Mouse (Mus musculus) layer of hippocampus, adult 8-10 months (tissue): ENCODE data around the gene Il22ra1. TPM values are rescaled to one million over a fixed set of nuclear protein-coding genes. Genes with fewer than 3 reads are reported as not detected.
"Not testable (repeated sequence)": the region's sequence is repeated elsewhere in the genome, so short reads cannot be mapped to it uniquely, and the experiment has no call there.

ENCODE experiments used
- DNase-seq, 2 experiments: peaks; one replicate each; pipeline ENCODE4 v3.0.0; 2022; ENCODE audit warnings: low spot score in 2 of 2
- total RNA-seq, 4 experiments: library from RNA; stranded (reverse); gene quantifications; 2 replicates each; pipeline ENCODE4 v1.2.4; 2022

The Il22ra1 gene
- under 1 TPM in 1 of 4 experiments, not detected in 3; 0.21 TPM for total RNA-seq

DNA sequence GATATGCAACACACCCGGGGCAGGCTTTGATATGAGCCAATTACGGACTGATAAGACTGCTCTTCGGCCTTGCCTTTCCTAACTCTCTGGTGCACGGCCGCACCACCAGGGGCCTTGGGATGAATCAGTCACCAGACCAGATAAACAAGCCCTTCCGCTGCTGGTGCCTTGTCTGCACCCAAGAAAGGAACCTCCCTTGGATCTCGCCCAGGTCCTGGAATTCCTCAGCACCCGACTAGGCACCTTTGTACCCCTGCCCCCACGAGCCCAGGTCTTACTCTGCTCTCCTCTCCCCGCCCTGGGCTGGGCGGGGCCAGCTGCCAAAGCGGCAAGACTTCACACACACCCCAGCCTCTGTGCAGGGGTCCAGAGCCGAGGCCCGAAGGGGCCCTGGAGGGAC is at the start of gene Il22ra1:
TSS of gene Il22ra1 (plus strand) at position 356 of the 400 bp plus-strand sequence.
- no peak for DNase-seq

DNA sequence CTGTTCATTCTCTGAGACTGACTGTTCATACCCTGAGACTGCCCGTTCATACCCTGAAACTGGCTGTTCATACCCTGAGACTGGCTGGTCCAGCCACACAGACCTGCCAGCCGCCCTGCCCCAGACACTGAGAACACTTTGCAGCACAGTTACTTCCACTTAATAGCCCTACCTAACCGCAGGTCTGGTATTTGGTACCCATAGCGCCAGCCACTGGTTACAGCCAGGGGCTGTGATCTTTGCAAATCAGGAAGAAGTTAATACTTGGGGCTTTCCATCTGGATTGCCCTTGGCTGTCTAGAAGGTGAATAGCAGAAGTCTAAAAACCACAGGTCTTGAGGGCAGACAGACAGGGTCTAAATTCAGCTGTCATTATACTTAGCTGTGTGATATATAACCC is 48.7 kb upstream of the Il22ra1 start:
- no peak for DNase-seq

DNA sequence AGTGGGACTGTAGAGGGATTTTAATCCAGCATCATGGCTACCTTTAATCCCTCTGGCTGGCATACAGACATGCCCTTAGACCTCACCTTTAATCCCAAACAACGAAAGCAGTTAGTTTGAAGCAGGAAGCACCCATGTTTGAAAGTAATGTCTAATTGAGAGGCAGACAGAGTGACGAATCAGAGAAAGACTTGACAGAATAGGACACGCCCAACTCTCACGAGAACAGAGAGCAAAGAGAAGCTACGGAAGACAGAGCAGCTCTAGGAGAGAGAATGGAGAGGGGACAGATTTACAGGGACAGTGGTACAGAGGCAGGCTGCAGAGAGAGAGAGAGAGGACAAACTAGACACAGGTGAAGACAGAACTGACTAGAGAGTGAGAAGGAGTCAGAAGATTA is 46.2 kb upstream of the Il22ra1 start:
- no peak for DNase-seq

DNA sequence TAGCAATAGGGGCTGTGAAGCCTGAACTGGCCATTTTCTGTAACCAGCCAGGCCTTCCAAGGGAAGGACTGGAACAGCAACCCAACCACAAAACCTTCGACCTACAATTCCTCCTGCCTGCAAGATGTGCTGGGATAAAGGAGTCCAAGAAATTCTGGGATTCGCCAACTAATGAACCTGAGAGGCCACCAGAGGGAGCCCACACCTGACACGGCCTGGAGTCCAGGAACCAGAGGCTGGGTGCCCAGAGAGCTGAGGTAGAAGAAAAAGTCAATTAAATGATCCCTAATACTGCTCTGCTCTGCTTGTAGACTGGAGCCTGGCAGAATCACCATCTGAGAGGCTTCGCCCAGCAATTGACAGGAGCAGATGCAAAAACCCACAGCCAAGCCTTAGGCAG is 44.4 kb upstream of the Il22ra1 start:
- no peak for DNase-seq

DNA sequence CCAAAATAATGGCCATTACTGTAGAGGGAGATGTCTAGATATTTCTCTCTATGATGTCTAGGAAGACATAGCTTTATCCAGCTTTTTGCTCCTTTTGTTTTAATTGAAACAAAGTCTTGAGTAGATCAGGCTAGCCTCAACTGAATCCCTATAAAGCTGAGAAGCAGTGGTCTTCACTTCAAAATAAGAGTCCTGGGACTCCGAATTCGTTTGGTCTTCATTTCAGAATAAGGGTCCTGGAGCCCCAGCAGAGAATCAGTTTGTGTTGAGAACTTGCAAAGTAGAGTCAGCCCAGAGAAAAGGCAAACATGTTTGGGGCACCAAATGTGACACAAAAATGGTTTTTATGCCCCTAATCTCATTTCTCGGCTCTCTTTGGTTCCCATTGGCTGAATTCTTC is 43.2 kb upstream of the Il22ra1 start:
- DNase-seq, result no peak

DNA sequence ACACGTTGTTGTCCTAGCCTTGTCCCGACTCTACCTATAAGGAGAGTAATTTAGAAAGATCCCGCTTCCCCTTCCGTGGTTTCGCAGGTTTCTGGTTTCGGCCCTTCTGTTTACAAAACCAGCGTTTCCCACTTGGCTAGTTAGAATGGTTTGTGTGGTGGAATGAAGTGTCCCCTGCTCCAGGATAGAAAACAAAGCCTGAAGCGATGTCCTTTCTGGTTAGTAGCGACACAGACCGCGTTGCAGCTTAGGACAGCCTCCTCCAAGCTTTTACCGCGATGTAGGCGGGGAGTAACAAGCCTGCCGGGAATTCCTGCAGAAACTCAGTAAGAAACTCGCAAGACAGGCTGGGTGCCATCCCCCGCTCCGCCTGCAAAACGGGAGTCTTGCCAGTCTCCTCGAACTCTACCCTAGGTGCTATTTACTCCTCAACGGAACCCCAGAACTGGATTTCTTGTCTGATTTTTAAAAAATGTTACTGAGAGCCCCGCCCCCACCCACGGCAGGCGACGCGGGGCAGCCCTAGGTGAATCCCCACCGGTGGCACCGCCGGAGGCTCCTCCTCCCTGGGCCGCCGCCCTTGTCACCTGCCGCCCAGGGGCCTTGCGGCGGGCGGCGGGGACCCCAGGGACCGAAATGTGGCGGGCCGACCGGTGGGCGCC is 41.9 kb upstream of the Il22ra1 start, which contains the start of gene Ifnlr1:
TSS of gene Ifnlr1 (plus strand) at position 382 of the 662 bp plus-strand sequence.
- peak in 1 of 2 experiments; percentile 28 for DNase-seq

DNA sequence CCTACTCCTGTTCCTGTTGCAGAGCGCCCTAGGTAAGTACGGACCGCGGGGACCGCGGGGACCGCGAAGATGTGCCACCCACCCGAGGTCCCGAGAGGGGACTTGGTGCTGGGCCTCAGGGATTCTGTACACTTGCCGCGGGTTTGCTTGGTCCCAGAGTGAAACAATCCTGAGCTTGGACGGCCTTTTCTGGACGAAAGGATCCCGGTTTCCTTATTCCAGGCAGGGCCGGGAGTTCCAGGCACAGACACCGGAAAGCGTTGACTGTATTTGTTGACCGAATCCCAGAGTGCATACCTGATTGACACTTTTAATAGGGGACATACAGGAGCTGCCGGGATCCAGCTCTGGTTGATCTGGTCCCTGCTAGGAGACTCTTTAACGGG is 41.4 kb upstream of the Il22ra1 start:
- DNase-seq, result no peak

DNA sequence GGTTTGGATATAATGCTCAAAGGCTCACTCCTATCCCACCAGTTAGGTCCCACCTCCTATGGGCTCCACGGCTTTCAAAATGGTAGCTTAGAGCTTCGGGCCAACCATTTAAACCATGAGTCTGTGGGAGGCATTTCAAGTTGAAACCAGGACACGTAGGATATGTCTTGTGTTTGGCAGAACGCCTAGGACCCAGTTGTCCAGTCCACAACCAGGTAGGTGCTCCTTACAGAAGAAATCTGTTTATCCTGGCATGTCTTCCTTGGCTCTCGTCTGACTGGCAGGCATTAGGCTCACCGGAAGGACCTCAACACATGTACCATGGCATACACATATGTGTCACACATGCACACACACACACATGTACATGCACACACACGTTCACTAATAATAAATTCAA is 38.2 kb upstream of the Il22ra1 start:
- DNase-seq, result no peak

DNA sequence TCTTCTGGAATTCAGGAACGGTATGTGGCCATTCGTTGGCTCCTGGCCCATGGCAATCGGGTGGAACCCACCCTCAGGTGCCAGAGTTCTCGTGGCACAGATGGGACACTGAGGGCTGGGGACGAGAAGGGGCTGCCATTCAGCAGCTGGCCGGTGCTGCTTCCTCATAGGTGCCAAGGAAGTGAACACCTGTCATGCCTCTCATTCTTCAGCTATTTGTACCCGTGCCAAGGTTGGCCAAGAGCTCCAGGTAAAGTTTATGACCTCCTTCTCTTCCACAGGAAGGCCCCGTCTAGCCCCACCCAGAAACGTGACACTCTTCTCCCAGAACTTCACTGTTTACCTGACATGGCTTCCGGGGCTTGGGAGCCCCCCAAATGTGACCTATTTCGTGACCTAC is 37.7 kb upstream of the Il22ra1 start:
- no peak for DNase-seq

DNA sequence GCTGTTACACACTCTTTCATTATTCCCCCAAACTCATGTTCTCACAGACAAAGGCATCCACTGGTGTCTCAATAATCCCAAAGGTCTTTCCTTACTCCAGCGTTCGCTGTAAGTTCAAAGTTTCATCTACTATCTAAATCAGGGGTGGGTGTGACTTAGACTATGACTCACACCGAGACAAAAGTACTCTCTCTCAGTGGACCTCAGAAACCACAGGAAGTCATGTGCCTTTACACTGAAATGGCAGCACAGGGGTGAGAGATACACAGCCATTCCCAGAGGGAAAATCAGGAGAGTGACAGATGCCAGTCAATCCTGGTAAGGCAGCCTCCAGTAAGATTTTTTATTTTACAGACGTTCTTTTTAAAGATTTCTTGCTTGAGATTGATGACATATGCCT is 35.1 kb upstream of the Il22ra1 start:
- no peak for DNase-seq

DNA sequence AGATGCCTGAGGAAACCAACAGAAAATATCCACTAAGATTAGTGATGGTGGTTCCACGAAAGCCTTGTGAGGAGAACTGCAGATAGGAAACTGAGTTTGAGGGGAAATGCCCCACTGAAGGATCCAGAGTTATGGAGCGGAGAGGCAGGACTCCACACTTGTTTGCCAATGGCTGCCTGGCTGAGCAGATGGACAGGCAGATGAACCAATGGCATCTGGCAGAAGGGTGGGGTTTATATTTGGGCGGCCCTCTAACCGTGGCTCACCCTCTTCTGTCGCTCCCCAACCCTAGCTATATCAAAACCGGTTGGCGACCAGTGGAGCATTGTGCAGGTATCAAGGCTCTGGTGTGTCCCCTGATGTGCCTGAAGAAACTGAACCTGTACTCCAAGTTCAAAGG is 29.5 kb upstream of the Il22ra1 start:
- DNase-seq, result no peak

DNA sequence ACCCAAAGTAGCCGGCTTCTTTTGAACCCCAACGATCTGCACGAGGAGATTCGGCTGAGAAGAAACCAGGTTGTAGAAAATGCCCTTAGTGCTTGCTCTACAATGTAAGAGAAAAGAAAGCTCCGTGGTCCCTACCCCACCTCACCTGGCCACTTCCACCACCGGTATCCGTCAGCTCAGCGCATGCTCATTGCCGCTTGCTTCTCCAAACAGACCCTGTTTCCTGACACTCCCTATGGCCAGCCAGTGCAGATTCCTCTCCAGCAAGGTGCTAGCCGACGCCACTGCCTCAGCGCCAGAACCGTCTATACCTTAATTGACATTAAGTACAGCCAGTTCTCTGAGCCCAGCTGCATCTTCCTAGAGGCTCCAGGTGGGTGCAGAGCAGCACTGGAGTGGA is 24.5 kb upstream of the Il22ra1 start:
- DNase-seq, result no peak

DNA sequence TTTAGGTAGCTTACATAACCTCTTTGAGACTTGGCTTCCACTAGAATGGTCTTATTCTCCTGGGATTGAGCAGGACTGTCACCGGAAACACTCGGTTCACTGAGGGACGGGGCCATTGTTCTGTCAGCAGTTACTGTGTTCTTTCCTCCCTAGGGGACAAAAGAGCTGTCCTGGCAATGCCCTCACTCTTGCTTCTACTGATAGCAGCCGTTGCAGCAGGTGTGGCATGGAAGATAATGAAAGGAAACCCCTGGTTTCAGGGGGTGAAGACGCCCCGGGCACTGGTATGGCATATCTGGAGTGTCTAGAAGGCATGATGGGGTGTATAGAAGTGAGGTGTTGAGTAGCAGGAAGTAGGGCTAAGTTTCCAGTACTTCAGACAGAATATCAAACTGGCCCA is 24.0 kb upstream of the Il22ra1 start:
- no peak for DNase-seq

DNA sequence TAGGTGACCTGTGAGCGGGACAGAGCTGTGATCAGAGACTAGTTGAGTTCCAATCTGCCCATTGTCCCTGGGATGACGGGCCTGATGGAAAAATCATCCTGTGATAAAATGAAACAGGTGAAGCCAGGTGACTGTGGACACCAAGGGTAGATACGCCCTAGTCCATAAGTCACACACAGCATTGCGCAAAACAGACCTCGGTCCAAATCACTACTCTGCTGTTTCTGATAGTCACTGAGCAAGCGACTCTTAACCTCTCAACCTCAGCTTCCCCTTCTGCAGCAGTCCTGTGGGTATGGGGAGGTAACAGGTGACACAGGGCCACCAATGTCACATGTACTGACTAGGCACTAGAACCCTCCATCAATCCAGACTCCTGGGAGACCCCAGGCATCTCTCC is 21.9 kb upstream of the Il22ra1 start:
- DNase-seq, result no peak

DNA sequence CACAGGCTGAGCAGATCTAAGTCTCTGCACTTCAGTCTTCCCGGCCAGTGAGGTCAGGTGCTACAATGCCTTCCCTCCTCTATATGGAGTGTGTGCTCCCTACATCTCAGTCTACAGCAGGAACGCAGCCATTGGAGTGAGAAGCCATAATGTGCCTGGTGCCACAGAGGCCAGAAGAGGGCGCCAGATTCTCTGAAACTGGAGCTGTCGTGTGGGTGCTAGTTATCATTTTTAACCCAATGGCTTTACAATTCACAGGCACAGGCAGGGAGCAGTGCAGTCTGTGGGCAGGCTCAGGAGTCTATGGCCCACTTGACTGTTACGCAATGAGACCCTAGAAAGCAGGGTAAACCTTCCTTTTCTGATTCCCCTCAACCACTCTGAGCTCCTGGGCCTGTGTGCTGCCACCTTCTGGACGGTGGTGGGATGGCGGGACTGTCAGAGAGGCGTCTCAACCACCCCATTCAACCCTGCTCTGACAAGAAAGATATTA is 18.9 kb upstream of the Il22ra1 start:
- peak; percentile 37 to 66 for DNase-seq

DNA sequence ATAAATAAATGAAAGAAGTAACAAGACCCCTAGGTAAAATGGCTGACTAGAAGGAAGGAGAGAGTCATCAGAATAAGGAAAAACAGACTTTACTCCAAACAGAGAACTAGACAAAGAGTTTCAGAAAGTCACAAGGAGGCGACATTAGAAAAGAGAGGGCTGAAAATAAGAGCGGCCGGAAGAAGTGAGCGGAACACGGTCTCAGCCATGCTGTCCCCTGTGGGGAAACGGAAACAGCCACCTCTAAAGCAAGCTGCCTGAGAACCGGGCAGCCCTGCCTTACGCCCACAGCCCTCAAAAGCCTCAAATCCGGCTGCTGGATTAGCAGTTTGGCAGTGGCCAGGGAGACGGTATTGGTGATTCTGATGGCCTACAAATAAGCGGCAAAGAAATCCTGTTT is 18.4 kb upstream of the Il22ra1 start:
- DNase-seq, result no peak

DNA sequence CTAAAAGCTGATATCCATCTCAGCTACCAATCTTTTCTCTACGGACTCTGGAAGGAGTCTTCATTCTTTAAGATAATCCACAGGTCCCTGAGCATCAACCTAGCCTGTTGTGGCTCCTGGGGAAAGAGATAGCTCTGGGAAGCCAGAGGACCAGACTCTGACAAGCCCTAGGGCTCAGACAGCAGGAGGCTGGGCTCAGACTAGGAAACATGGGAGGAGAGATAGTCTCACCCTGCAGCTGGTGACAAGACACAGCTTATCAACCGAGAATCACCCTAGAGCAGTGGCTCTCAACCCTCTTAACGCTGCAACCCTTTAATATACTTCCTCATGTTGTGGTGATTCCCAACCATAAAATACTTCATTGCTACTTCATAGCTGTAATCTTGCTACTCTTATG is 17.6 kb upstream of the Il22ra1 start:
- no peak for DNase-seq

DNA sequence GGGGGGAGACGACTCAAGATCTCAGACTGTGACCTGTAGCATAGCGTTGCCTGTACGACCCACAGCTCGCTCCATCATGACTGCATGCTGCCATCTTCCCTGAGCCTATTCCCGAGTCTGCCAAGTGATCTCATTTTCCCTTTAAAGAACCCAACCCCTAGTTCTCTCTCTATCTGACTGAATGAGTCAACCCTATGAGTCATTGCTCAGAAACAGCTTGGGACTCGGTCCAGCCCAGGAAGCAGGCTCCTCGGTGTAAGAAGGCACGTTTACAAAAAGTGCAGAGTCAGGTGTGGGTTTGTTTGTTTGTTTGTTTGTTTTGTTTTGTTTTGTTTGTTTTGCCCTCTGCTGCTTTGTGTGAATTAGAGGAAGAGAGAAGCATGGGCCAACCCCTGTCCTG is 13.2 kb upstream of the Il22ra1 start:
- DNase-seq, result peak in 1 of 2 experiments; percentile 23

DNA sequence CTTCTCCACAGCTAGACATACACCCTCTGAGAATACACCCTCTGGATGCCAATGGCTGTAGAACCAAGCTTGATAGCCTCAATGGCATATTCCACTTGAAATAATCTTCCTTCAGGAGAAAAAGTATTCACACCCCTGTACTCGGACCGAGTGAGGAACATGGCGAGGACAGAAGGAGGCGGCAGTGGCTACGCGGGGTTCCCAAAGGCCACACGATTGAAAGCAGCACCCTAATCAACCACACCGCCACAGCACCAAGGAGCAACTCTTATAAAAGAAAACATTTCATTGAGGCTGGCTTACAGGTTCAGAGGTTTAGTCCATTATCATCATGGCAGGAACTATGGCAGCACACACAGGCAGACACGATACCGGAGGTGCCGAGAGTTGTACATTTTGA is 11.5 kb upstream of the Il22ra1 start:
- not testable (repeated sequence) for DNase-seq

DNA sequence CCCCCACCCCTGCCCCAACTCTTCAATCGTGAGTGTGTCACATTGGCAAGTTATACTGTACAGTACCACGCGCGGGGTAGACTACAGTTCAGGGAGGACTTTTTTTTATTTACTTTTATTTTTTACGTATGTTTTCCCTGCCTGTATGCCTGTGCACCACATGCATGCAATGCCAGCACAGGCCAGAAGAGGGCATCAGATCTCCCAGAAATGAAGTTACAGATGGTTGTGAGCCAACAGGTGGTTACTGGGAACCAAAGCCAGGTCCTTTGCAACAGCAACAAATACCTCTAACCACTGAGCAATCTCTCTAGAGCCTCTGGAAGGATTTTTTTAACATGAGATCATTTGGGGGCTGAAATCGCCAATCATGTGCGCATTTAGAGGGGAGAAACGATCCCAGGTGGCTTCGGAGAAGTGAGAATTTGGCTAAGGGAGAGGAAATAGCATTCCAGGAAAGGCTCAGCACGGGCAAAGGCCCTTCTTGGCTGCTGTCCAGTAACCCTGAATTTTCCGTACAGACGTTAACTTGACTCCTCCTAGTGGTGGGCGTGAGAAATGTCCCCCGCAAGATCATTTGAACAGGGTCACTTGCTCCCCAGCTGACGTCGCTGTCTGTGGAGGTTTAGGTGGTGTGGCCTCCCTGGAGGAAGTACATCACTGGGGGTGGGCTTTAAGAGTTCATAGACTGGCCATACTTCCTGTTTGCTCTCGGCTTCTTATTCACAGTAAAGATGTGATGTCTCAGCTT is 5.3 kb upstream of the Il22ra1 start:
- no peak for DNase-seq

DNA sequence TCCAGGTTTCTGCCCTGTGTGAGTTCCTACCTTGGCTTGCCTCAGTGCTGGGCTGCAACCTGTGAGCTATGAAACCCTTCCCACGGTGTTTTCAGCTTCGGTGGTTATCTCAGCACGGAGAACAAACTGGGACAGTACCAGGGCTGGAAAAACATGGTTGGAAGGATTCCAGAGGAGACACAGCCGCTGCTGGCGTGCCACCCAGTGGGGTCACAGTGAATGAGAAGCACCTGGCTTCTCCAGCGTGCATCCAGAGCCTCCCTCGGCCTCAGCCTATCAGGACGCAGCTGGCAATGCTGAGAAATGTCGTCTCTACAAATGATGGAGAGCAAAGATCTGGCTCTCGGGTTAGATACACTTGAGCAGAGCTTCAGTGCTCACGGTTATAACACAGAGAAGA is 1.6 kb upstream of the Il22ra1 start:
- DNase-seq, result no peak

DNA sequence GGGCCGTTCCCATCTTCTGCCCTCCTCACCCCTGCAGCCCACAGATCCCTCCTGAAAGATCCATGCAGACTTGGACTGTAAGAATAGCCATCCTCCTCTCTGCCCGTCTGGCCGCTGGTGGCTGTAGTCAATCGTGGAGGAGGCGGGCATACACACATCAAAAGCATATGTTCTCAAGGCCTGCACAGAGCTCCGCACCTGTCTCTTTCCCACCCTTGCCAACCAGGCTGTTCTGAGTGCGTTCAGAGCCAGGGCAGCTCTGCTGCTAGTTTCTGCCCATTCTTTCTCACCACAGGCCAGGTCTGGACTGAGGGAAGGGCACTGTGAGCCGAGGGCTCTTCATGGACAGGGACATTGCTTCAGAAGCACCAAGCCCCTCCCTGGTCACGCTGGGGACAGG is 2.2 kb downstream of the Il22ra1 start:
- peak; percentile 48 to 51 for DNase-seq

DNA sequence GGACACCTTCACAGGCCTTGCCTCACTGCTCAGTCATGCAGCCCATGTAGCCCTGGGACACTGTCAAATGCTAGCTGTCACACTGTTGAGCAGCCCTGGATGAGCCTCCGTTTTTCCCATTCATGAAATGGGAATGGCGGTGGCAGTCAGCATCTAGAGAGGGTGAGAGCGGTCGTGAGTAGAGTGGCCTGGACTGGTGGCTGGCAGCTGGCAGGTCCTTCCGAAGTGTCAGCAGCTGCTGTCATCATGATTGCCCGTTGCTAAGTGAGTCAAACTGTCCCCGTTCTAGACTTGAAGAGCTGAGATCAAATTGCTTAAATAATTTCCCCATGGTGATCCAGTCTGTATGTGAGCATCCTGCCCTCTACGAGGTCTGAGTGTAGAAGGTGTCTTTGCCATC is 3.0 kb downstream of the Il22ra1 start:
- DNase-seq, result no peak
